Mouse (Mus musculus): Measurements from ENCODE around the gene Vrtn. TPM values are rescaled to one million over a fixed set of nuclear protein-coding genes. Genes with fewer than 3 reads are reported as not detected.

The Vrtn gene
- total RNA-seq, 4 experiments from 2014 or later = not detected

GRCm38 (mm10) chr12:84687531-84687930, 46.7 kb downstream of the Vrtn start:
- no peak for DNase-seq (ENCODE audit: low spot score in 2 of 2)

DNA sequence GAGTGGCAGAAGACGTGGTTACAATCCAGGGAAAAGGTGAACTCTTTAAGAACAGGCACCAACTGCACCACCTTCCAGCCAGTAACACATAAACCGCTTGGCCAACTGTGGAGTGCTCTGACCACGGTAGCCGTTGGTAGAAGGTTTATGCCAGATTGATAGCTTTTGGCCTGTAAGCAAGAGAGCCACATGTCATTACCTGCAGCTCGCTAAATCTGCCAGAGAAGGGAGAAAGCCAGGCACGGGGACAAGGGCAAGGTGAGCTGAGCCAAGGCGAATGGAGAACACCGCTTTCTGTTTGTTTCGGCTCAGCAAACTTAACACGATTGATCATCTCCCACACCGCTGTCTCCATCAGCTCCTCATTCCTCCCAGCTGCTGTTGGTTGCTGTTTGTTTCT, 48.2 kb downstream of the Vrtn start:
- no peak for DNase-seq (ENCODE audit: low spot score in 2 of 2)

- no peak for DNase-seq (ENCODE audit: low spot score in 2 of 2)
These were observed 50.5 kb downstream of the Vrtn start for GRCm38 (mm10) chr12:84691347-84691746.

DNA sequence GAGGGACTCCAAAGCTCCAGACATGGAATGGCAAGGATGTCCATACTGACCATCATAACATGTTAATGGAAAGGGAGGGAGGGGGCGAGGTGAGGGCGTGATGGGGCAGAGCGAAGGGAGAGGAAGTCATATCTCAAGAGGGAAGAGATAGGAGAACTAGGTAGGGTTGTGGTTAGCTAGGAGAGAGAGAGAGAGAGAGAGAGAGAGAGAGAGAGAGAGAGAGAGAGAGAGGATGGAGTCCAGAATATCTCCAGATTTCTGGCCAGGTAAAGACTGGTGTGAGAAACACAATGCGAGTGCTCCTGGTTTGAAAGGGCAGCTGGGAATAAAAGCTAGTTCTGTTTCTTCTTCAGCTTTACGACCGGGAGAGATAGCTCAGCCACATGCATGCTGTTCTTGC, 51.3 kb downstream of the Vrtn start:
- no peak for DNase-seq (ENCODE audit: low spot score in 2 of 2)

- DNase-seq (ENCODE audit: low spot score in 2 of 2) = peak in 1 of 2 experiments; percentile 31
These were observed 57.7 kb downstream of the Vrtn start, which contains the start of gene Syndig1l for GRCm38 (mm10) chr12:84698319-84699081. Gene Syndig1l (minus strand): TSS chr12:84698831.

Other genes starting within 250 kb of the Vrtn start
- 10 to 100 TPM; 13.0 to 18.2 (median 13.9) TPM for gene Entpd5, start 232.0 kb upstream of the Vrtn start, total RNA-seq (2022)
- gene Bbof1, start 231.9 kb upstream of the Vrtn start, total RNA-seq (2022) = 1 to 10 TPM; 1.2 to 2.5 (median 1.3) TPM
- 10 to 100 TPM in 2 of 4 experiments, 1 to 10 TPM in 2; 9.1 to 13.0 (median 10.4) TPM for gene Rnf113a2, start 223.8 kb upstream of the Vrtn start, total RNA-seq (2022)
- 100 to 1,000 TPM; 111 to 136 (median 124) TPM for gene Aldh6a1, start 190.0 kb upstream of the Vrtn start, total RNA-seq (2022)
- 10 to 100 TPM in 3 of 4 experiments, 1 to 10 TPM in 1; 9.7 to 11.6 (median 10.5) TPM for gene Lin52, start 189.6 kb upstream of the Vrtn start, total RNA-seq (2022)
- not detected for gene Vsx2, start 71.3 kb upstream of the Vrtn start, total RNA-seq (2022)
- gene Abcd4, start 23.6 kb upstream of the Vrtn start, total RNA-seq (2022) = 1 to 10 TPM; 4.2 to 5.4 (median 4.9) TPM
- gene Syndig1l, start 57.8 kb downstream of the Vrtn start, total RNA-seq (2022) = not detected
- 10 to 100 TPM; 12.1 to 16.8 (median 14.0) TPM for gene Npc2, start 132.1 kb downstream of the Vrtn start, total RNA-seq (2022)
- gene Isca2, start 132.2 kb downstream of the Vrtn start, total RNA-seq (2022) = 10 to 100 TPM; 41.4 to 48.9 (median 45.8) TPM
- 1 to 10 TPM; 1.6 to 3.1 (median 2.4) TPM for gene Ltbp2, start 235.5 kb downstream of the Vrtn start, total RNA-seq (2022)